Mouse (Mus musculus) embryonic fibroblast, embryonic 13.5 days (primary cell): ENCODE data around the gene Emp1.

Source experiments
- CTCF ChIP-seq: IDR thresholded peaks from 2 replicates; pipeline ENCODE4 v1.5.1; 2011; ENCODE audit warnings: mild to moderate bottlenecking, control low read depth, low read length, moderate library complexity, borderline replicate concordance; ENCODE audit not compliant: insufficient read depth
- POLR2A ChIP-seq: IDR thresholded peaks from 2 replicates; pipeline ENCODE4 v1.6.1; 2011; ENCODE audit warnings: low read depth, mild to moderate bottlenecking, control low read depth, low read length, moderate library complexity

DNA sequence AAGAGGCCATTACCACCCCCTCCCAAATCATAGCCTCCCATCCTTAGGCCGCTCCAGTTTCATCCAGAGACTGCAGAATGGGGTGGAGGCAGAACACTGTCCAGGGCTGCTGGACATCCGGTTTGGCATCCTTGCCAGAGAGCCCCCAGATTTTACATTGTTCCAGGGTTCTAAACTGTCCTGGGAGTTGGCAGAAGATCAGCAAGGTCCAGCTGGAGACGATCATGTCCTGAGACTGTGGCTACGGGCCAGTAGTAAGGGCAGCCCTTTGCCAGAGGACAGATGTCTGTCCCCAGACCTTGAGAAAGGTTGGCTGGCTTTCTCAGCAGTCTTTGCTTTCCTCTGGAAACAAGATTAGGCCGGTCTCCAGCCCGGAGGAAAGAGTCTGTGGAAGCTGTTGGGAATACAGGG, 2.6 kb downstream of the Emp1 start:
- no peak for TF ChIP-seq CTCF
- no peak for TF ChIP-seq POLR2A
